Mouse (Mus musculus) adrenal gland, postnatal 36 days (tissue): ENCODE results near the gene Ccdc51. TPM values are rescaled to one million over a fixed set of nuclear protein-coding genes. Genes with fewer than 3 reads are reported as not detected.

Source experiments
- DNase-seq, 2 experiments: peaks; one replicate each; pipeline ENCODE4 v3.0.0; 2021; ENCODE audit warnings: mixed read lengths in 1 of 2
- total RNA-seq, 2 experiments: library from RNA; stranded (reverse); gene quantifications; 2 replicates each; pipeline ENCODE4 v1.2.3; 2021

Ccdc51 gene
- total RNA-seq, 2 experiments from 2014 or later, result 15.6 to 20.1 TPM

- DNase-seq, result no peak
Observed at GRCm38 (mm10) chr9:109056916-109057315, 25.4 kb upstream of the Ccdc51 start.

GRCm38 (mm10) chr9:109057543-109057942 is 24.8 kb upstream of the Ccdc51 start:
- no peak for DNase-seq

- DNase-seq, result no peak
Observed at GRCm38 (mm10) chr9:109058006-109058765, 24.1 kb upstream of the Ccdc51 start.

- DNase-seq, result peak; percentile 94 to 95
Observed at GRCm38 (mm10) chr9:109059136-109059903, 23.0 kb upstream of the Ccdc51 start, which contains the start of gene Trex1. Gene Trex1, minus strand, starts transcription at chr9:109059734.

GRCm38 (mm10) chr9:109060184-109060897 is 22.0 kb upstream of the Ccdc51 start:
- DNase-seq, result no peak

GRCm38 (mm10) chr9:109060898-109061295 is 21.4 kb upstream of the Ccdc51 start:
- DNase-seq, result no peak

- no peak for DNase-seq
Observed at GRCm38 (mm10) chr9:109068095-109068735, 14.1 kb upstream of the Ccdc51 start.

- DNase-seq, result peak; percentile 97
Observed at GRCm38 (mm10) chr9:109073661-109074573, 8.4 kb upstream of the Ccdc51 start, which contains the start of gene Atrip. Gene Atrip, minus strand, starts transcription at chr9:109074124.

- no peak for DNase-seq
Observed at GRCm38 (mm10) chr9:109080516-109080915, 1.8 kb upstream of the Ccdc51 start.

GRCm38 (mm10) chr9:109081749-109082123 is 557 bp upstream of the Ccdc51 start:
- DNase-seq, result no peak

- no peak for DNase-seq
Observed at GRCm38 (mm10) chr9:109084922-109085321, 2.6 kb downstream of the Ccdc51 start.

GRCm38 (mm10) chr9:109087987-109088386 is 5.7 kb downstream of the Ccdc51 start:
- peak; percentile 51 to 62 for DNase-seq

- no peak for DNase-seq
Observed at GRCm38 (mm10) chr9:109090446-109090845, 8.2 kb downstream of the Ccdc51 start.

GRCm38 (mm10) chr9:109091802-109092201 is 9.5 kb downstream of the Ccdc51 start:
- no peak for DNase-seq

- DNase-seq, result no peak
Observed at GRCm38 (mm10) chr9:109092799-109093198, 10.5 kb downstream of the Ccdc51 start.

GRCm38 (mm10) chr9:109093786-109094552 is 11.7 kb downstream of the Ccdc51 start:
- peak; percentile 60 to 62 for DNase-seq

- peak in 1 of 2 experiments; percentile 60 for DNase-seq
Observed at GRCm38 (mm10) chr9:109094553-109095136, 12.4 kb downstream of the Ccdc51 start.

- DNase-seq, result peak; percentile 83 to 89
Observed at GRCm38 (mm10) chr9:109095137-109095982, 13.1 kb downstream of the Ccdc51 start, which contains the start of gene Plxnb1. Gene Plxnb1, plus strand, starts transcription at chr9:109095389.

- DNase-seq, result peak in 1 of 2 experiments; percentile 46
Observed at GRCm38 (mm10) chr9:109096251-109096661, 14.0 kb downstream of the Ccdc51 start.
